Mouse (Mus musculus): ENCODE results near the gene Gm44579. TPM values are rescaled to one million over a fixed set of nuclear protein-coding genes. Genes with fewer than 3 reads are reported as not detected.

Gm44579 gene
- total and polyA plus RNA-seq, 2 experiments from 2014 or later = 0.11 TPM; not detected in 1

- TF ChIP-seq CTCF (IDR thresholded peaks at IDR 0.05) = no peak
- H3K4me2 ChIP-seq (ENCODE audit: low read depth, low read length, poor library complexity, severe bottlenecking) = no peak within 1 kb of the TSS
- H3K9ac ChIP-seq (replicated peaks; ENCODE audit: low read length, poor library complexity, severe bottlenecking) = no peak within 1 kb of the TSS
- H3K27me3 ChIP-seq (ENCODE audit: insufficient read depth, low read length) = no peaks in the 10 kb centered on the region
- WGBS = 57% methylated on average over 3 of the region's 3 CpGs
- no peaks in the 10 kb centered on the region for H3K9me3 ChIP-seq (ENCODE audit: low read length)
- ATAC-seq (ENCODE audit: low FRiP score) = no peak
- no peak for DNase-seq (ENCODE audit: low spot score)
- no peaks in the 10 kb centered on the region for H3K36me3 ChIP-seq (ENCODE audit: insufficient read depth, low read length)
- no peak within 1 kb of the TSS for H3K27ac ChIP-seq (ENCODE audit: low read depth, low read length)
- no peaks in the 10 kb centered on the region for H3K4me1 ChIP-seq (ENCODE audit: insufficient read depth, low read length)
- H3K4me3 ChIP-seq (ENCODE audit: low read depth, low read length) = no peak within 1 kb of the TSS
Measured at GRCm38 (mm10) chr15:98195442-98195841, 25.3 kb downstream of the Gm44579 start, which contains the start of gene Olfr288. Olfr288 (minus strand) TSS chr15:98195542.

- no peak for ATAC-seq (ENCODE audit: low FRiP score)
- H3K9me3 ChIP-seq (ENCODE audit: low read length) = no peaks in the 10 kb centered on the region
- no peak overlapping the region for H3K9ac ChIP-seq (replicated peaks; ENCODE audit: low read length, poor library complexity, severe bottlenecking)
- no peak for DNase-seq (ENCODE audit: low spot score)
- no peak overlapping the region for H3K4me2 ChIP-seq (ENCODE audit: low read depth, low read length, poor library complexity, severe bottlenecking)
- H3K4me3 ChIP-seq (ENCODE audit: low read depth, low read length) = no peak overlapping the region
- H3K27me3 ChIP-seq (ENCODE audit: insufficient read depth, low read length) = no peaks in the 10 kb centered on the region
- 53% methylated on average over 4 of the region's 4 CpGs for WGBS
- 0 out of 2 replicates have a peak, but pooled peaks cover 3% of the 10 kb centered on the region for H3K4me1 ChIP-seq (ENCODE audit: insufficient read depth, low read length)
- TF ChIP-seq CTCF (IDR thresholded peaks at IDR 0.05) = no peak
- no peak overlapping the region for H3K27ac ChIP-seq (ENCODE audit: low read depth, low read length)
- H3K36me3 ChIP-seq (ENCODE audit: insufficient read depth, low read length) = no peaks in the 10 kb centered on the region
Measured at GRCm38 (mm10) chr15:98184456-98184855, 36.3 kb downstream of the Gm44579 start.

DNA sequence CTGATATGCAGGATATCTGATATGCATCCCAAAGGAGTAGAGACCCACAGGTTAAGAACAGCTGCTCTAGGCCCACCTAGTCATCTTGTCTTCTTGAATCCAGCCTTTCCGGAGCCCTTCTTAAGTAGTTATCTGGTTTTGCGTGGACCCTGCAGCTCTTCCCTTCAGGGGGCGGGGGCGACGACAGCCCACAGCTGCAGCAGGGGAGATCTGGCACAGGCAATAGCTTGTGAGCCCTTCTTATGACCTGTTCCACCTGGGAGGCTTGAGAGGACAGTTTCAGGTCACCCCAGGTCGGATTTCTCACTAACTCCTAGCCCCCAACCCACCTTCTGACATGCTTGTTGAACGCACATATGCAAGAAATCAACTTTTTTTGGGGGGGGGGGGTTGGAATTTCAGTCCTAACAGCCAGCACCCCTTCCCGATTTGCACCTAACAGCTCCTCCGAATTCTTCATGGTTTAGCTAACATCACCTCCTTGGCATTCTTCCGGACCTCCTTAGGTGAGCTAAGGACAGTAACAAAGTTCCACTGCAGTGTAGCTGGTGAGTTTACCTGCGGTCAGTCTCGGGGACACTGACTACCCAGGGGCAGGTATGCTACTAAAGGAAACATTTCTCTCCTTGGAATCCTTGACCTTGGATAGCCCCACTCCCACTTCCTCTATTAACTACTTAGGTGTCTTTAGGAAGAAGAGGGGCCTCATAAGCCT, 38.8 kb downstream of the Gm44579 start:
- Histone ChIP-seq H3K27ac (ENCODE audit: low read depth, low read length) (no peak overlapping the region), H3K4me2 (ENCODE audit: low read depth, low read length, poor library complexity, severe bottlenecking) (0 out of 2 replicates have a peak overlapping the region, but pooled peaks have one; percentile 56), H3K27me3 (ENCODE audit: insufficient read depth, low read length) (no peaks in the 10 kb centered on the region), H3K36me3 (ENCODE audit: insufficient read depth, low read length) (no peaks in the 10 kb centered on the region), H3K9ac (replicated peaks; ENCODE audit: low read length, poor library complexity, severe bottlenecking) (no peak overlapping the region), H3K9me3 (ENCODE audit: low read length) (no peaks in the 10 kb centered on the region), H3K4me1 (ENCODE audit: insufficient read depth, low read length) (0 out of 2 replicates have a peak, but pooled peaks cover 3% of the 10 kb centered on the region), H3K4me3 (ENCODE audit: low read depth, low read length) (no peak overlapping the region)
- WGBS = 72% methylated on average over 12 of the region's 12 CpGs
- no peak for ATAC-seq (ENCODE audit: low FRiP score)
- TF ChIP-seq CTCF (IDR thresholded peaks at IDR 0.05) = no peak
- DNase-seq (ENCODE audit: low spot score) = no peak

- Histone ChIP-seq H3K27ac (ENCODE audit: low read depth, low read length) (peak overlapping the region; percentile 55), H3K9ac (replicated peaks; ENCODE audit: low read length, poor library complexity, severe bottlenecking) (0 out of 2 replicates have a peak overlapping the region, but pooled peaks have one; percentile 9), H3K4me3 (ENCODE audit: low read depth, low read length) (peak overlapping the region; percentile 40), H3K4me1 (ENCODE audit: insufficient read depth, low read length) (0 out of 2 replicates have a peak, but pooled peaks cover 3% of the 10 kb centered on the region), H3K27me3 (ENCODE audit: insufficient read depth, low read length) (no peaks in the 10 kb centered on the region), H3K9me3 (ENCODE audit: low read length) (no peaks in the 10 kb centered on the region), H3K36me3 (ENCODE audit: insufficient read depth, low read length) (no peaks in the 10 kb centered on the region), H3K4me2 (ENCODE audit: low read depth, low read length, poor library complexity, severe bottlenecking) (peak overlapping the region; percentile 56)
- ATAC-seq (ENCODE audit: low FRiP score) = peak; percentile 97
- DNase-seq (ENCODE audit: low spot score) = peak; percentile 95
- peak; percentile 92 for TF ChIP-seq CTCF (IDR thresholded peaks at IDR 0.05)
- under 1% methylated on average over 30 of the region's 30 CpGs for WGBS
Measured at GRCm38 (mm10) chr15:98181132-98181711, 39.6 kb downstream of the Gm44579 start.

DNA sequence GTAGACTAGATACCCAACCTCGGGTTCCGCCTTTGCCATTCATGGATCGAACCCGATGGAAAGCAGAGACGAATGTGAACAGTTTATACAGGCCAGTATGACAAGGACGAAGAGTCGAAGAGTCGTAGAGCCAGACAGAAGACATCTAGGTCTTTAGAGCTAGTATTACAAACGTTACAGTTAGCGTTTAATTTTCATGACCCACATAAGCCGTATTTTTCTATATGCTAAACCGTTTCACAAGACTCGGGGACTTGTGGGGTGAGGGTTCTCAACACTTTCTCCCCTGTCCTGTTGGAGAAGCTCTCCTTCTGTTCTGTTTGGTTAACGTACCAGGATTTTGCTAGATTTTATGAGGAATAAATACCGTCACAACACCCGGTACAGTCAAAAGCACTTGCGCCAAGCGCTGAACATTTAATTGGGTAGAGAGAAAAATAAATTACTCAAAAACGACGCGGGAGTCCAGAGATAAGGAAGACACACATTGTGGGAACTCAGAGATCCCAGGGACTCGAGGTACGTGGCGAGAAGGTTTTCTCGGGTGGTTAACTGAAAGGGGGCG, 40.1 kb downstream of the Gm44579 start:
- Histone ChIP-seq H3K27me3 (ENCODE audit: insufficient read depth, low read length) (no peaks in the 10 kb centered on the region), H3K4me2 (ENCODE audit: low read depth, low read length, poor library complexity, severe bottlenecking) (peak overlapping the region; percentile 56), H3K36me3 (ENCODE audit: insufficient read depth, low read length) (no peaks in the 10 kb centered on the region), H3K4me3 (ENCODE audit: low read depth, low read length) (peak overlapping the region; percentile 40), H3K9ac (replicated peaks; ENCODE audit: low read length, poor library complexity, severe bottlenecking) (0 out of 2 replicates have a peak overlapping the region, but pooled peaks have one; percentile 9), H3K9me3 (ENCODE audit: low read length) (no peaks in the 10 kb centered on the region), H3K27ac (ENCODE audit: low read depth, low read length) (peak overlapping the region; percentile 55), H3K4me1 (ENCODE audit: insufficient read depth, low read length) (0 out of 2 replicates have a peak, but pooled peaks cover 3% of the 10 kb centered on the region)
- ATAC-seq (ENCODE audit: low FRiP score) = no peak
- no peak for DNase-seq (ENCODE audit: low spot score)
- TF ChIP-seq CTCF (IDR thresholded peaks at IDR 0.05) = no peak
- WGBS = 3% methylated on average over 26 of the region's 26 CpGs

Data from midbrain, postnatal 0 days (tissue).